Mouse (Mus musculus) induced T-regulatory cell, adult 2 months (primary cell): ENCODE results near the gene Ptprr.

ENCODE experiments used
- DNase-seq: peaks from one replicate; pipeline ENCODE4 v3.0.0-alpha.2; 2012; ENCODE audit warnings: low read depth

The Ptprr gene

GRCm38 (mm10) chr10:116196596-116197415, 178.8 kb downstream of the Ptprr start:
- DNase-seq: no peak

- DNase-seq: peak; percentile 55
Measured at GRCm38 (mm10) chr10:116197416-116197939, 179.5 kb downstream of the Ptprr start.

DNA sequence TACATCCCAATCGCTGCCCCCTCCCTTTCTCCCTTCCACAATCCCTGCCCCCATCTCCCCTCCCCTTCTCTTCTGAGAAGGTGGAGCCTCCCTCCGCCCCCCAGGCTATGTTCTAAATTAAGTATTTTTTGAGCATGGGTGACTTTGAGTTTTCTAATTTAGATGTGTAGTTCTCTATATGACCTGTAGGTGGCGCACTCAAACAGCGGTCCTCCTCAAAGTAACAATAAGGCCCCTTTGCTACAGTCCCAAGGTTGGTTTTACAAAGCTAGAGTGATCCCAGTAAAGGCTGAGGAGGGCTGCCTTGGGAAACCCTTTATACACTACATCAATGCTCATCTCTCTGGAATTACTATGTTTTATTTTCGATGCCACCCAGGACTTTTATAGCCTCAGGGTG, 181.0 kb downstream of the Ptprr start:
- DNase-seq: peak; percentile 57

DNA sequence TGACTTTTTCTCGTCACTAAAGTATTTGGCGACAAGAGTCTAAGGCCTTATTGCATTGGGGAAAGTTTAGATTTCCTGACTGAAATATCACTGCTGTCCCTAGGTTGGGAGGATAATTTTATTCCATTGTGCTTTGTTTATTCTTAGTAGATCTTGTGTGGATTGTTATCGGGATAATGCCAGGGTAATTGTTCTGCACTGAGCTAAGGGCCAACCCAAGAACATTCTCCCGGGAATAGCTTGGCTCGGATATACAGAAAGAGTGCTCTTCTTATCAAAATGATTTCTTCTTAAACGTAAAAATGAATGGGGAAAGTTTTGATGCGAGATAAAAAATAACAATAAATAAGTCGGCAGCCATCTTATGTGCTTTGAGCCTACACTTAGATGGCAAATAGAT, 183.5 kb downstream of the Ptprr start:
- no peak for DNase-seq

DNA sequence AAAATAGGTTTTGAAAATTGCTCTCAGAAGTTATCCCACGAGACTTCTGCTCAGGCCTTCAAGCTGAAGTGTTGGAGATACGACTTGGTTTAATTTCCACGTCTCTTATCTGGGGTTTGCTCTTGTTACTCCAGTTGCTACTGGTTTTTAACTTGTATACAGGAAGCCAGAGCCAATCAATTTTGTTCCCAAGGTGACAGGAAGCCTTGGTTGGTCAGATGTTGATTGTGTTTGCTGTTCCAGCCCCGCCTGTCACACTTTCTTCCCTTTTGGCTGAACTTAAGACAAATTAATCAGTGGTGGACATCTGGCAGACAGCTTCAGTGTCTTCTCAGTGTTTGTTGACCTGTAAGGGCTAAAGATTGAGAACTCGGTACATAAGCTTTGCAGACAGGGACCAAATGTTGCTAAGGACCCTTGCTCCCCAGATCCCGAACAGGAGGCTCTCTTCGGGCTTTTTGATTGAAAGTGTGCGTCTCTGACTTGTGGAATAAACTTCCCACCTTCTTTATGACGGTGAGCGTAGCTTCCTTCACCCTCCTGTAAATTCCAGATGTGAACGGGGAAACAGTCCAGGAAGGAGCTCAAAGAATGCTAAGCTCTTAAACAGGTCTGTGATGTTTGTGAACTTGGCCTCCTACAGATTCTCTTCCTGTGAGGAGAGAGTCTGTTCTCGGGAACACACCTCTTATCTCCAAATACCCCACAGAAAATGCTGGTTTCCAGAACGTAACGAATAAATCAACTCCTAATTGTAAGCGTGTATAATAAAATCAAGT, 187.8 kb downstream of the Ptprr start:
- DNase-seq: no peak

DNA sequence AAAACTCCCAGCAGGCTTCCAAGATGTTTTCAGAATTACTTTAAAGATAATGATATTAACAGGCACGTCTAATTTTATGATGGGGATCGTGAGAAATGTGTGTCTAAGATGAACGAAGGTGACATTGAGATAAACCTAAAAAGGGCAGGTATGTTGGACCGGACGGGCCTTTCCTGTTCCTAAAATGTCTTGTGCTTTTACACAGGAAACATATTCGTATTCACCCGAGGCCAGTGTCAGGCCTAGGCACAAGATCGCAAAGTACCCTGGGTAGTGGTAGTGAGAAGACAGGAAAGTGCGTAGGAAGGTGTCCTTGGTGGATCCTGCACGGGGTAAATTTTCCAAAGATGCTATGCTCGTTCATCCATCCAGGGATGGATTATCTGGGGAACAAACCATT, 188.4 kb downstream of the Ptprr start:
- no peak for DNase-seq

GRCm38 (mm10) chr10:116207987-116208726, 190.1 kb downstream of the Ptprr start:
- peak; percentile 63 for DNase-seq

GRCm38 (mm10) chr10:116208727-116209115, 190.7 kb downstream of the Ptprr start:
- no peak for DNase-seq

DNA sequence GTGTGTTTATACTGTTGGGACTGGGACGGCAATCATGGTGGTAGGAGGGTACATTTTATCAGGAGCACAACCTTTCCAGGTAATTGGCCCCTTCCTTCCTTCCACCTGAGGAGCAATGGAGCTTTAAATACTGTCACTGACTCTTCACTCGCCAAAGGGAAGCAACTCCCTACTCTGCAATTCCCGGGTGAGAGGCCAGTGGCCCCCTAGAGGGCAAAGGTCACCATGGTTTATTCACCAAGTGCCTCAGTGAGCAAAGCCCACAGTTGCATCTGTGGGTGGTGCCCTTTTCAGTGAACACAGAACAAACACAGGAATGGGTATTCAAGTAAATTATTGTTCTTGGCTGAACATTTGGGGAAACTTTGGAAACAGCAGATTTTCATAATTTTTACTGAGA, 194.1 kb downstream of the Ptprr start:
- DNase-seq: no peak

DNA sequence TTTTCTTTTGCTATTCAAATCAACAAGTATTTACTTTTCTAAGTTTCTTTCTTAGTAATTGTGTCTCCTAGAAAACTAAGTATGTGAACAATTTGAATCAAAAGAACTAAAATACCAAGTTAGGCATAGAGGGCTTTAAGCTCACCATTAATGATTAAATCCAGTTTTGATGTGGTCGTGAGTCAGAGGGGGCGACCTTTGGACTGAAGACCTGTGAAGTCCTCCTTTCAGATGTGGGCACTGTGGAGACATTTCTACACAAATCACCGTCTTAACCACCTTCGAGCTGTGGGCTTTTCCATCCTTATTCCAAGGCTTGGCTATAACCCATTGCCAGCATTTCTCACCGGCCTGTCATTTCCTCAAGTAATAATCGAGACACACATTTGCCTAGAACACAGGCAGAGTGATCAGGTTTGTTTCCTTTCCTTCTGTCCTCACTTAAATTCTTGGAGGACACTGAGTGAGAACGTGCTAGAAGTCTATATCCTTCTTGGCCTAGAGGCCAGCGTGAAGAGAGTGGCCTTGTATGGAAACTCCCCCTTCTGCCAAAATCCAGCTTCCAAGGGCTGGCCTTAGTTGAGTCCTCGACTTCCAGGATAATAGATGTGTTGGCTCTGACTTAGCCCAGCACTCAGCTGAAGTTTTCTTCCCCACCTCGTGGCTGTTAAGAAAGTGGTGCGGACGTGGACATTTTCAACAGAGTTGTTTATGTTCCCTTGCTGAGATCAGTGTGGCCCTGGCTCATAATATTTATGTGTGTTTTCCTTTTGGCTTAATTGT, 202.5 kb downstream of the Ptprr start:
- DNase-seq: no peak

DNA sequence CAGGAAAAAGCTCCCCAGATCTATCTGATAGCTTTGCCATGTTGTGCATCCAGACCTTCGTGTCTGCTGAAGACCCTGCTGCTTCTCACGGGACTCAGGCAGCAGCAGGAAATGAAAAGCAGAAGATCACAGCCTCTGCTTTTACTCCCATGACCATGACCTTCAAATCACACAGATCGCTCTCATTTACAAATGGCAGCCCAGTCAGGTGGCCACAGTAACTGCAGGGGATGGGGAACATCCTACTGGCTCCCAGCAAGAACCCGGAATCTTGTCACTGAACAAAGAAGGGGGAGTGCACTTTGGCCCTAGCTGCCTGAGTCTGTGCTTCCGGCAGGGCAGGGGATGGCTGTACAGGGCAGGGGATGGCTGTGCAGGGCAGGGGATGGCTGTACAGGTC, 217.3 kb downstream of the Ptprr start:
- DNase-seq: no peak

DNA sequence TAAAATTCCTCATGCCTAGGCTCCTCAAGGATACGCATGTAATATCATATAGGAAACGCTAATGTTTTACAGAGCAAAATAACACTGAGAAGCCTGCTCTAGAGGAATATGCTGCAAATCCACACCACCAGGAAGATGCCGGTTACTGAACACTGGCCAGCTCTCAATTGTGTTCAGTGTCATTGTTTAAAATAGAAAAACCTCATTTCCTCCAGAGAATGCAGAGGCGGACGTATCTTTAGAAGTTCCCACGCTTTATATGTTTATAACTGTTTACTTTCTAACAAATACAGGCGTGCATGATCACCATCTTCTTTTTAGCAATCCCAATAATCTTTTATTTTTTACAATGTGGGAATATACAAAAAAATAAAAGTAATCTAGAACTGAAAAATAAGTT, 224.2 kb downstream of the Ptprr start:
- no peak for DNase-seq

DNA sequence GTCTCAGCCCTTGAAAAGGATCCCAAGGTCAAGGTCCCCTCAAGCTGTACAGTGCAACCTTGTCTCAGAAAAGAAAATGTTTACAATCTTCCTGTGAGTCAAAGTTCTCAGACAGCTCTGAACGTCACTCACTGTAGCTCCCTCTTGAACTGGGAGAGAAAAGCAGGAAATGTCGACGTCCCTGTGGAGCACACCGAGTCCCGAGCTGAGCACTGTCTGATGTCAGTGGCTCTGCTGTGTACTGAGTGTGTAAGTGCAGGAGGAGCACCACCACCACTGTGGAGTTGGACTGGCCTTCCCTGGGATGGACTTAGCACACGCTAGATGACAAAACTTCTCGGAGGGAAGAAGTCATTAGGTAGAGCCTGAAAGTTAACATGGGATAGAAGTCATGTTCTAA, 225.4 kb downstream of the Ptprr start:
- no peak for DNase-seq

- no peak for DNase-seq
Measured at GRCm38 (mm10) chr10:116245632-116246031, 227.6 kb downstream of the Ptprr start.

DNA sequence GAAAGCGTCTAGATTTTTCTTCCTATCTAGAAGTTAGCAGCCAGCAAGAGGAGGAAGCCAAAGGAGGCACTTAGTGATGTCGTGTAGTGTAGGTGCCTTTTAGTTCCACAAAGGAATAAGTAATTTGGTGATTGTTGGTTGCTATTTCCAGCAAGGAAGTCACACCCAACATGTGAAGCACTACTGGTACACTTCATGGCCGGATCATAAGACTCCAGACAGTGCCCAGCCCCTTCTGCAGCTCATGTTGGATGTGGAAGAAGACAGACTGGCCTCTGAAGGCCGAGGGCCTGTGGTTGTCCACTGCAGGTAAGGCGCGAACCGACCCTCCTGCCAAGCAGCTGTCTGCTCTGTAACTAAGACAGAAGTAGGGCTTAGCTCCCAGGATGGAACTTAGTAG, 234.7 kb downstream of the Ptprr start:
- no peak for DNase-seq

- DNase-seq: no peak
Measured at GRCm38 (mm10) chr10:116253972-116254371, 236.0 kb downstream of the Ptprr start.

- no peak for DNase-seq
Measured at GRCm38 (mm10) chr10:116259298-116259697, 241.3 kb downstream of the Ptprr start.

- no peak for DNase-seq
Measured at GRCm38 (mm10) chr10:116260658-116261433, 242.8 kb downstream of the Ptprr start.

- no peak for DNase-seq
Measured at GRCm38 (mm10) chr10:116261559-116261958, 243.5 kb downstream of the Ptprr start.

- no peak for DNase-seq
Measured at GRCm38 (mm10) chr10:116264521-116264920, 246.5 kb downstream of the Ptprr start.
